Mouse (Mus musculus) cerebellum, adult 11-12 months (tissue): ENCODE data around the gene Tdrd9.

ENCODE experiments used
- DNase-seq: peaks from one replicate; pipeline ENCODE4 v3.0.0; 2022

Gene Tdrd9

DNA sequence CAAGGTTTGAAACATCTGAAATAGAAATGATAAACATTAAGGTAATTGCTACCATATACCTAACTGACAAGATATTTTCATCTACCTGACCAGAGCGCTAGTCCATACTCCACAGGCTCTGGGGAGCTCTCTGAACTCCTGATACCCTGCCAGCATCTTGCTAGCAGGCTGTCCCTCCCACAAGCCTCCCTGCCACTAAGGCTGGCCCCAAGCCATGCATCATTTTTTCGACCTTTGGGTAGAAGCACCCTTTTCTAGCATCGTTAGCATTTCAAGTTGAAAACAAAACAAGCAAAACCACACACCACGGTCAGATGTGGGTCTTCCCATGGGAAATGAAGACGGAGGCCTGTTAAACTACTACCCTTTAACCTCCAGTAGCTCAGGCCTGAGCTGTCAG is 8.0 kb upstream of the Tdrd9 start:
- DNase-seq = no peak

- DNase-seq = peak; percentile 94
Observed at GRCm38 (mm10) chr12:111966683-111967173, 4.6 kb upstream of the Tdrd9 start, which contains the start of gene Atp5mpl. Atp5mpl (minus strand) TSS chr12:111966977.

- DNase-seq = no peak
Observed at GRCm38 (mm10) chr12:111970085-111970484, 1.3 kb upstream of the Tdrd9 start.

GRCm38 (mm10) chr12:111972504-111972903 is 1.1 kb downstream of the Tdrd9 start:
- DNase-seq = no peak

DNA sequence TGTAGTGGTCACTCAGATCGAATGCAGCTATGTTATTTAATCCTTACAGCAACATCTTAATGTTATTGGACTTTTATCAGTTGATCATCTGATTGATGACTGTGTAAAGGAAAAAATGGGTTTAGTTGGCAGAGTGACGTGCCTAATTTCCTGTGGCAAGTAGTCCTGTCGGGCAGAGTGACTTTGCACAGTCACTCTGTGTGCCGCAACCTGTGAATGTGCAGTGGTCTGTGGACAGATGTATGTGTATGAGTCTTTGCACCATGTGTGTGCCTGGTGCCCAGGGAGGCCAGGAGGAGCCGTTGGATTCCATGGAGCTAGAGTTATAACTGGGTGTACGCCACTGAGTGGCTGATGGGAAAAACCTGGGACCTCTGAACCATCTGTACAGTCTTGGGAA is 3.2 kb downstream of the Tdrd9 start:
- no peak for DNase-seq

- no peak for DNase-seq
Observed at GRCm38 (mm10) chr12:111977138-111977537, 5.8 kb downstream of the Tdrd9 start.

DNA sequence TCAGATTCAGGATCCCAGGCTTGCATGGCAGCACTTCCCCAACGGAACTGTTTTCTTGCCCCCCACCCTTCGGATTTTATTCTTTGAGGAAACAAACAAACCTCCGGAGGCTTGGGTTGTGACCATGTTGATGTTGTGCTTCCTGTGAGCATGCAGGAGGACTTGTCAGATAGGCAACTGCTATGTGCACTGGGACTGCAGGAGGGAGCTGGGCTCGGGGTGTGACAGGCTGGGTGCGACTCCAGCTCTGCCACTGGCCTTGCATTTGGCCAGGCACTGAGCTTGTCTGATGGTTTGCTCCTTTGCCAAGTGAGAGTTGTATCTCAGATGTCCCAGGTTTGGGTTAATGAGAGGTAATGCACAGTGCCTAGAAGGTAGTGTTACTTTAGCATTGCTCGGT is 6.9 kb downstream of the Tdrd9 start:
- DNase-seq = no peak

GRCm38 (mm10) chr12:111980887-111981367 is 9.6 kb downstream of the Tdrd9 start, which contains the start of gene Rd3l:
Rd3l (minus strand) TSS chr12:111981317.
- no peak for DNase-seq

DNA sequence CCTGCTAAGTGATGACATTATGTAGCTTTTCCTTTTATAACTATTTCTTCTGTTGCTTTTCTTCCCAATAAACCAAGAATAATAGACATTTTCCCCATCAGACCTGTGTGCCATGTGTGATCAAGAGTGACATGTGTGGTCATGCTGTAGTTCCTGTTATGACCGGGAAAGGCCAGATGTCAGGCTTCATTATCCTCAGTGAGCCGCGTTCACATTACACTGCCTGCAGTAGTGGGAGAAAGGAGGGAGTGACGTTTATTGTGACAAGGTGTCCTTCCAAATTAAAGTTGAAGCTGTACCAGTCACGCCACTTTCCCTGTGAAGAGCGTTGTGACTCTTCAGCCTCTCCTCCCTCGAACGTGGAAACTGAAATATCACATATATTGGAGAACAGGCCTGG is 10.5 kb downstream of the Tdrd9 start:
- no peak for DNase-seq

- no peak for DNase-seq
Observed at GRCm38 (mm10) chr12:111983165-111983564, 11.8 kb downstream of the Tdrd9 start.

GRCm38 (mm10) chr12:111986756-111987155 is 15.4 kb downstream of the Tdrd9 start:
- DNase-seq = no peak

- no peak for DNase-seq
Observed at GRCm38 (mm10) chr12:111992626-111993025, 21.3 kb downstream of the Tdrd9 start.

DNA sequence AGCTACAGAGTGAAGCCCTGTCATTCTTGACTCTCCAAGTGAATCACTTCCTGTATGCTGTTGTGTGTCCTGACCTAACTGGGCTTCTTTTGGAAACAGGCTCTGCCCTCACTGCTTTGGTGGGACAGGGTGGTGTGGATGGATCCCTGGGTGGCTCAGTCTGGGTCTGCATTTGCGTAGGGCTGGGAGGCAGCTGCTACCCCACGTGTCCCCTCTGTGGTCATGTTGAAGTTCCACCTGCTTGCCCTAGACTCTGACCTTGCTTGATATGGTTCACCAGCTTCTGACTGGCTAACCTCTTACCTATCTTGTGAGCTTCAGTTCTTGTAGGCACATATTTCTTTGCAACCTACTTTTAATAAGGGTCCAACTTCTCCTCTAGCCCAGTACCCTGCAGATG is 23.8 kb downstream of the Tdrd9 start:
- no peak for DNase-seq

- DNase-seq = no peak
Observed at GRCm38 (mm10) chr12:111999735-112000134, 28.4 kb downstream of the Tdrd9 start.

GRCm38 (mm10) chr12:112001223-112001622 is 29.9 kb downstream of the Tdrd9 start:
- peak; percentile 36 for DNase-seq

- no peak for DNase-seq
Observed at GRCm38 (mm10) chr12:112012511-112013270, 41.3 kb downstream of the Tdrd9 start.

DNA sequence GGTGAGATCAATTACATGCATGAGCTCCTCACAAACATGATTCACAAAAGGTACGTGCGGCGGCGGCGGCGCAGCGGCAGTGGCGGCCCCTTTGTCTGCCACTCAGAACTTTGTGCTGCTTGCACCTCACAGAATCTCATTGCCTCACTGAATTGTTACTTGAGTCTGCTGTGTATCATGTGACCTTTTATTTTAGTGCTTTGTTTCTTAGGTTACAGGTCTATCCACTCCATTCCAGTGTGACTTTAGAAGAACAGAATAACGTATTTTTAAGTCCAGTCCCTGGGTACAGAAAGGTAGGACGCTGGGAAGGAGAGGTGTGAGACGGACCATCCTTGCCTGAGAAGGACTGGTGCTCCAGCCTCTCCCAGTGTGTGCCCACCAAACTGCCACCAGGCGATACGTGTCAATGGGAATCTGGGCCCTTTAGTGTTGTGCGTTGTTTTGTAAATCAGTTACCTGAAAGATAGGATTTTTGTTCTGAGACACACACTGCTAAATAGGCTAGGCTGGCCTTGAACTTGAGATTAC is 42.0 kb downstream of the Tdrd9 start:
- DNase-seq = no peak

GRCm38 (mm10) chr12:112016346-112016745 is 45.0 kb downstream of the Tdrd9 start:
- DNase-seq = no peak

- DNase-seq = no peak
Observed at GRCm38 (mm10) chr12:112023306-112023705, 51.9 kb downstream of the Tdrd9 start.

DNA sequence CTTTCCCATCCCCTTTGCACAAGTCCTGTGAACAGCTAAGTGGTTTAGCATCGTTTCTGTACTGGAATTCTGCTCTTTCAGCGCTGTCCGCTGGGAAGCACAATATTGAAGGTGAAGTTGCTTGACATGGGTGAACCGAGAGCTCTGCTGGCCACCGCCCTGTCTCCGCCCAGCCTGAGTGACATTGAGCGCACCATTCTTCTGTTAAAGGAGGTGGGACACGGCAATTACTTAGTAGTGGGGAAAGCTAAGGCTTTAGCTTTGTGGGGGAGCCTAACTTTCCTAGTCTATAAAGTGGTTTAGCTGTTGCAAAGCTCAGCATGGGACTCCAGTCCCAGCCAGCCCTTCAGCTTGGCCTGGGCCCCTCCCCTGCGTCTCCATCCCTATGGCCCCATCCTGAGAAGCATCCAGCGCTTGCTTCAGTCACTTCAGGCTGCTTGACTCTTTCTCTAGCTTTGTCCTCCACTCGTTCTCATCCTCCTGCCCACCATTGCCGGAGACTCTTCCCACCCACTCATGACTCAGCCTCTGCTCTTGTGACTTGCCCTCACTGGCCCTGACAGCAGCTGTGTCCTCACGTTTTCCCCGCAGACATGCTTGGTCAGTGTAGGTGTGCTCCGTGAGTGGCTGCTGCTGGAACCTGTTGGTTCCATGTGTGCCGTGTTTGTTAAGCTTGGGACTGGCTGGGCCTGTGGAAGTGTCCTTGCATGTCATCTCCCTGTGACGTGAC is 53.4 kb downstream of the Tdrd9 start:
- DNase-seq = no peak

DNA sequence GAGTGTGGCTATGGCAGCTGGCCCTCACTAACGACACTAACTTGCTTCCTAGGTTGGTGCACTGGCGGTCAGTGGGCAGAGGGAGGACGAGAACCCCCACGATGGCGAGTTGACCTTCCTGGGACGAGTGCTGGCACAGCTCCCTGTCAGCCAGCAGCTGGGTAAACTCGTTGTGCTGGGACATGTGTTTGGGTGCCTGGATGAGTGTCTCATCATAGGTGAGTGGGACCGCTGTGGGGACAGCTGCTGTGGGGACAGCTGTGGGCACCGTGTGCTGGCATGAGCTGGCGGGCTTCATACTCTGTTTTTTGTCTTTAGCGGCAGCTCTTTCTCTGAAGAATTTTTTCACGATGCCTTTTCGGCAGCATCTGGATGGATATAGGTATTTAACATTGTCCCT is 54.1 kb downstream of the Tdrd9 start:
- DNase-seq = no peak

- DNase-seq = no peak
Observed at GRCm38 (mm10) chr12:112025907-112026645, 54.7 kb downstream of the Tdrd9 start.

- no peak for DNase-seq
Observed at GRCm38 (mm10) chr12:112027408-112027807, 56.0 kb downstream of the Tdrd9 start.
